Mouse (Mus musculus) B cell, adult 62 days (primary cell): Measurements from ENCODE around the gene Tas2r107. TPM values are rescaled to one million over a fixed set of nuclear protein-coding genes. Genes with fewer than 3 reads are reported as not detected.

Experiments used
- total RNA-seq: library from RNA; stranded (reverse); gene quantifications from 4 replicates; pipeline ENCODE4 v1.2.4, GENCODE M21; 2023

Tas2r107 gene
- not detected in 4 replicates for total RNA-seq

GRCm38 (mm10) chr6:131660049-131660448 lies at the start of gene Tas2r107:
TSS of gene Tas2r107 (minus strand) at chr6:131660149.

GRCm38 (mm10) chr6:131689963-131690362 lies 30.0 kb upstream of the Tas2r107 start, which contains the start of gene Tas2r114:
TSS of gene Tas2r114 (minus strand) at chr6:131690063.

GRCm38 (mm10) chr6:131687395-131687794 lies 27.4 kb upstream of the Tas2r107 start, which contains the start of gene Tas2r105:
TSS of gene Tas2r105 (minus strand) at chr6:131687495.

GRCm38 (mm10) chr6:131685644-131686043 lies 25.7 kb upstream of the Tas2r107 start, which contains the start of gene Tas2r104:
TSS of gene Tas2r104 (minus strand) at chr6:131685744.

GRCm38 (mm10) chr6:131678786-131679185 lies 18.8 kb upstream of the Tas2r107 start, which contains the start of gene Tas2r106:
TSS of gene Tas2r106 (minus strand) at chr6:131678886.

GRCm38 (mm10) chr6:131630812-131631211 lies 29.1 kb downstream of the Tas2r107 start, which contains the start of gene Tas2r130:
TSS of gene Tas2r130 (minus strand) at chr6:131630912.

Other genes with a start within 250 kb of the Tas2r107 start
- gene 5430401F13Rik, start 173.7 kb downstream of the Tas2r107 start, total RNA-seq, result not detected in 4 replicates
- not detected in 4 replicates for gene Gm6619, start 173.7 kb downstream of the Tas2r107 start, total RNA-seq
- gene Tas2r130, start 29.2 kb downstream of the Tas2r107 start, total RNA-seq, result not detected in 4 replicates
- not detected in 4 replicates for gene Tas2r106, start 18.7 kb upstream of the Tas2r107 start, total RNA-seq
- gene Tas2r104, start 25.6 kb upstream of the Tas2r107 start, total RNA-seq, result not detected in 4 replicates
- not detected in 4 replicates for gene Tas2r105, start 27.3 kb upstream of the Tas2r107 start, total RNA-seq
- not detected in 4 replicates for gene Tas2r114, start 29.9 kb upstream of the Tas2r107 start, total RNA-seq